Mouse (Mus musculus): ENCODE measurements around the gene C1qtnf12. TPM values are rescaled to one million over a fixed set of nuclear protein-coding genes. Genes with fewer than 3 reads are reported as not detected.

The C1qtnf12 gene
- polyA plus RNA-seq, 1 experiment from 2014 or later = 116 TPM

DNA sequence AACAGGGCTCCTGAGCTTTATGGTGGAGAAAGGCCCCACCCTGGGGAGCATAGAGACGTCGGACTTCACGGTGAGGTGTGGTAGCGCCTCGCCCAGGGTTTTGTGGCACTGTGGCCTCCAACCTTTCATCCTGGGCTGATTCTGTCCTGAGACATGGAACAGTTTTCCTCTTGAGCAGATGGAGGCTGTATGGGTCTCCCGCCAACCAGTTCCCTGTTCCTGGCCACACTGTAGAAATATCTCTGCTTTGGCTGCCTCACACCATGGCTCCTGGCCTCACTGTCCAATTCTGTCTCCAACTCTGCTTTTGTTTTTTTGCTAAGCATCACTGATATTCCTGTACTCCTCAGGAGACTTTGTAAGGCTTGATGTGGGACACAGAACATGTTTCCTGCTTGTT, 6.6 kb upstream of the C1qtnf12 start:
- Histone ChIP-seq H3K4me2 (ENCODE audit: low read length) (no peak overlapping the region), H3K36me3 (ENCODE audit: insufficient read depth, low read length) (peaks cover 55% of the 10 kb centered on the region), H3K27ac (no peak overlapping the region), H3K4me3 (replicated peaks; ENCODE audit: low read depth, low read length) (no peak overlapping the region), H3K9me3 (replicated peaks; ENCODE audit: low read length) (no peaks in the 10 kb centered on the region), H3K27me3 (ENCODE audit: insufficient read depth, low read length) (no peaks in the 10 kb centered on the region), H3K4me1 (replicated peaks; ENCODE audit: insufficient read depth, low read length) (no peaks in the 10 kb centered on the region), H3K9ac (ENCODE audit: low read depth, low read length) (no peak overlapping the region)
- no peak for TF ChIP-seq CTCF (IDR thresholded peaks at IDR 0.05; ENCODE audit: low read depth)
- ATAC-seq (replicated peaks; ENCODE audit: low FRiP score, low read depth) (no peak), DNase-seq (ENCODE audit: low spot score) (no peak)
- WGBS = 96% methylated on average over 6 of the region's 6 CpGs

DNA sequence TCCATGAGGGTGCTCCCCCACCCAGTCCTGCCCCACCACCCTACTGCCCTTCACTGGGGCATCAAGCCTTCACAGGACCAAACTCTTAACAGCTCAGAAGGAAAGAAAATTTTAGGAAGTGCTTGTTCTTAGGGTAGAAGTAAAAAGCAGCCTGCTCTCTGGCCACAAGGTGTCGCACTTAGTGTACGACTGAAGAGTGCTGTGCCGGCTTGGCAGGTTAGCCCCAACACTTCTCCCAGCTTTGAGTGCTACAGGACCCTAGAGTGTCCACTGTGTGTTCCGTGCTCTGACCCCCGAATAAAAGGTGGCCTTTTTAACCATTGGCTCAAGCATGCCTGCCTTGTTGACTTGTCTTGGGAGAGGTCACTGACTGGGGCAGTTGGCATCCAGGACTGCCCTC, 2.8 kb upstream of the C1qtnf12 start:
- ATAC-seq (replicated peaks; ENCODE audit: low FRiP score, low read depth) (peak; percentile 42; the same call in 1 of the 2 replicates), DNase-seq (ENCODE audit: low spot score) (peak; percentile 93)
- Histone ChIP-seq H3K4me1 (replicated peaks; ENCODE audit: insufficient read depth, low read length) (no peaks in the 10 kb centered on the region; the same call in 1 of the 2 replicates), H3K36me3 (ENCODE audit: insufficient read depth, low read length) (peaks cover 26% of the 10 kb centered on the region), H3K9ac (ENCODE audit: low read depth, low read length) (no peak overlapping the region), H3K9me3 (replicated peaks; ENCODE audit: low read length) (no peaks in the 10 kb centered on the region), H3K4me2 (ENCODE audit: low read length) (no peak overlapping the region), H3K27ac (no peak overlapping the region), H3K27me3 (ENCODE audit: insufficient read depth, low read length) (no peaks in the 10 kb centered on the region), H3K4me3 (replicated peaks; ENCODE audit: low read depth, low read length) (no peak overlapping the region)
- 2% methylated on average over 5 of the region's 5 CpGs for WGBS
- peak; percentile 86 for TF ChIP-seq CTCF (IDR thresholded peaks at IDR 0.05; ENCODE audit: low read depth)

DNA sequence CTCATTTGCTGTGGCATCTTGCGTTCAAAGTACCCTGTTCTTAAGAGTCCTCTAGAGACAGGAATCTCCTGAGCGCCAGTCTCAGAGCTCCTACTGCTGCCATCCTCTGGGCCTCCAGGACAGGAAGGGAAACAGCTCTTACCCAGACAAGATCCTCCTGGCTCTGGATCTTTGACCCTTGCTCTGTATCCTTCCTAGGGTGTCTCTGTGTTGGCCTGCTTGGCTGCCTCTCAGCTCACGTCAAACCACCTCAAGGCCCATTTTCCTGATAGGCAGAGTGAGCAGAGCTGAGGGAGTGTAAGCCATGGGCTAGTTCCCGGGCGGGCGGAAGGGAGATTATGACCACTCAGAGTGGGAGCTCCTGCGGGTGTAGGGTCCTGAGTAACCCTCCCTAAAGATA, 988 bp downstream of the C1qtnf12 start:
- H3K27ac ChIP-seq = peak overlapping the region; percentile 82
- peak; percentile 31 for DNase-seq (ENCODE audit: low spot score)
- ATAC-seq (replicated peaks; ENCODE audit: low FRiP score, low read depth) = no peak; the same call in 1 of the 2 replicates

DNA sequence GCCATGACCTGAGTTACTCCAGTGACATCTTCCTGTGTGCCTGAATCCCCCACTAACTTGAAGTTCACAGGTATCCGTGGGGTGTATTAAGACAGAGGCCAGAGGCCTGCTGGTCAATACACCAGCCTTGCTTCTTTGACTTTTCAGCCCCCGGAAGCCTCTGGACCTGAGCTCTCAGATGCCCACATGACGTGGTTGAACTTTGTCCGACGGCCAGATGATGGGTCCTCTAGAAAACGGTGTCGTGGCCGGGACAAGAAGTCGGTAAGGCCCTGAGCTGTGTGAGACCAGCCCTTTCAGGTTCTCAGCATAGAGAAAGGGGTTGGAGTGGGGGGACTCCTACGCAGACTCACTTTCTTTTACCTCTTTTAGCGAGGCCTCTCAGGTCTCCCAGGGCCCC, 2.3 kb downstream of the C1qtnf12 start:
- no peak for ATAC-seq (replicated peaks; ENCODE audit: low FRiP score, low read depth)
- no peak for TF ChIP-seq CTCF (IDR thresholded peaks at IDR 0.05; ENCODE audit: low read depth)
- 87% methylated on average over 11 of the region's 11 CpGs for WGBS
- Histone ChIP-seq H3K4me1 (replicated peaks; ENCODE audit: insufficient read depth, low read length) (no peaks in the 10 kb centered on the region; the same call in none of the 2 replicates), H3K27me3 (ENCODE audit: insufficient read depth, low read length) (no peaks in the 10 kb centered on the region), H3K27ac (no peak overlapping the region), H3K9me3 (replicated peaks; ENCODE audit: low read length) (no peaks in the 10 kb centered on the region), H3K9ac (ENCODE audit: low read depth, low read length) (no peak overlapping the region), H3K36me3 (ENCODE audit: insufficient read depth, low read length) (peaks cover 11% of the 10 kb centered on the region; the same call in 1 of the 2 replicates), H3K4me3 (replicated peaks; ENCODE audit: low read depth, low read length) (no peak overlapping the region), H3K4me2 (ENCODE audit: low read length) (no peak overlapping the region)
- DNase-seq (ENCODE audit: low spot score) = no peak

More for the DNA sequence above, 988 bp downstream of the C1qtnf12 start:
- no peaks in the 10 kb centered on the region for H3K9me3 ChIP-seq (replicated peaks; ENCODE audit: low read length)
- peak overlapping the region; percentile 59 for H3K4me3 ChIP-seq (replicated peaks; ENCODE audit: low read depth, low read length)
- H3K27me3 ChIP-seq (ENCODE audit: insufficient read depth, low read length) = no peaks in the 10 kb centered on the region
- 45% methylated on average over 7 of the region's 7 CpGs for WGBS
- H3K4me1 ChIP-seq (replicated peaks; ENCODE audit: insufficient read depth, low read length) = no peaks in the 10 kb centered on the region; the same call in 1 of the 2 replicates
- peak overlapping the region; percentile 96 for H3K4me2 ChIP-seq (ENCODE audit: low read length)
- peaks cover 18% of the 10 kb centered on the region; the same call in 1 of the 2 replicates for H3K36me3 ChIP-seq (ENCODE audit: insufficient read depth, low read length)
- peak overlapping the region; percentile 69; the same call in 1 of the 2 replicates for H3K9ac ChIP-seq (ENCODE audit: low read depth, low read length)
- TF ChIP-seq CTCF (IDR thresholded peaks at IDR 0.05; ENCODE audit: low read depth) = no peak

DNA sequence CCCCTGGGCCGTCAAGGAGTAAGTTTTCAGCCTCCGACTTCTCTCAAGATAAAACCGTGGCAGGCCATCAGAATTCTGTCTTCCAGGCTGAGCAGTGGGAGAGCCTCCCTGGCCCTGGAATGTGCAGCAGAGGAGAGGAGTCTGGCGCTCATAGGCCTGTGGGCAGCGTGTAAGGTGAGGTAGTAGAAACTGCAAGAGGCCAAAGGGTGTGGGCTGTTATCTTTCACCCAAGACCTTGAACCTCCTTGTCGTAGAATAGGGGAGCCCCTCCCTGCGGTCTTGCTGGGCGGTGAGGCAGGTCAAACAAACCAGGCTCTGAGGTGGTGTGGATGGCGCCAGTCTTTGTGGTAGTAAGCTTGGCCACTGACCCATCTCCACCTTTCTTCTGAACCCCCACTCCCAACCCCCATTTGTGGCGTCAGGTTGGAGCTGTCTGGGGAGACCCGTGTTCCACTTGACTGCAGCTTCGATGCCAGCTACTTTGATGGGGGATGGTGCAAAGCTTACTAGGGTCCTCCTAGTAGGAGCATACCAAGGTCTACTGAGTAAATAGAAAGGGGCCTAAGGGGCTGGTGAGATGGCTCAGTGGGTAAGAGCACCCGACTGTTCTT, 7.0 kb downstream of the C1qtnf12 start:
- Histone ChIP-seq H3K27ac (peak overlapping the region; percentile 64), H3K4me1 (replicated peaks; ENCODE audit: insufficient read depth, low read length) (peaks cover 7% of the 10 kb centered on the region; the same call in 1 of the 2 replicates), H3K27me3 (ENCODE audit: insufficient read depth, low read length) (no peaks in the 10 kb centered on the region), H3K4me3 (replicated peaks; ENCODE audit: low read depth, low read length) (no peak overlapping the region), H3K9ac (ENCODE audit: low read depth, low read length) (no peak overlapping the region), H3K9me3 (replicated peaks; ENCODE audit: low read length) (no peaks in the 10 kb centered on the region), H3K36me3 (ENCODE audit: insufficient read depth, low read length) (peaks cover 11% of the 10 kb centered on the region; the same call in 1 of the 2 replicates), H3K4me2 (ENCODE audit: low read length) (no peak overlapping the region)
- 41% methylated on average over 13 of the region's 13 CpGs for WGBS
- TF ChIP-seq CTCF (IDR thresholded peaks at IDR 0.05; ENCODE audit: low read depth) = no peak
- DNase-seq (ENCODE audit: low spot score) (peak; percentile 16), ATAC-seq (replicated peaks; ENCODE audit: low FRiP score, low read depth) (peak; percentile 31)

DNA sequence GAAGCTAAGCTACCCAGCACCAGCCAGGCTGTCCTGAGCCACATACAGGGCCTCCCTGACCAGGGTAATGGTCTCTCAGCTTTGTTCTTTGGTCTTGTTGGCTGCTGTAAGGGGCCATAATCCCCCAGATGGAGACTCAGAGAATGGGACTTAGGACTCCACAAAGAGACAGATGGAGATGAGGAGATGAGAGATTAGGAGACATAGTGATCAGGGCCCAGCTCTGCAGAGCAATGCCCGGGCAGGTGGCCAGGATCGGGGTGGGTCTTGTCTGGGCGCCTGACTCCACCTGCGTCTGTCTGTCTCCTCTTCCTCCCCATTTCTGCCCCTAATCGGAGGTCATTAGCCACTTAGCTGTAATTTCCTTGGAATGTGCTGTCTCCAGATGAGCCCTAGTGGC, 8.2 kb downstream of the C1qtnf12 start:
- DNase-seq (ENCODE audit: low spot score) (no peak), ATAC-seq (replicated peaks; ENCODE audit: low FRiP score, low read depth) (no peak)
- Histone ChIP-seq H3K9ac (ENCODE audit: low read depth, low read length) (no peak overlapping the region), H3K36me3 (ENCODE audit: insufficient read depth, low read length) (peaks cover 6% of the 10 kb centered on the region; the same call in 1 of the 2 replicates), H3K9me3 (replicated peaks; ENCODE audit: low read length) (no peaks in the 10 kb centered on the region), H3K4me1 (replicated peaks; ENCODE audit: insufficient read depth, low read length) (peaks cover 7% of the 10 kb centered on the region; the same call in 1 of the 2 replicates), H3K27ac (no peak overlapping the region), H3K4me3 (replicated peaks; ENCODE audit: low read depth, low read length) (no peak overlapping the region), H3K27me3 (ENCODE audit: insufficient read depth, low read length) (no peaks in the 10 kb centered on the region), H3K4me2 (ENCODE audit: low read length) (no peak overlapping the region)
- TF ChIP-seq CTCF (IDR thresholded peaks at IDR 0.05; ENCODE audit: low read depth) = no peak
- WGBS = 82% methylated on average over 5 of the region's 5 CpGs
